Mouse (Mus musculus): ENCODE results near the gene Phlpp1. TPM values are rescaled to one million over a fixed set of nuclear protein-coding genes. Genes with fewer than 3 reads are reported as not detected.

Gene Phlpp1
- polyA plus RNA-seq (2016; fragmentation: Nextera tagmentation; extraction: Ambion mirVana): 5.0 and 5.1 TPM in 2 replicates

DNA sequence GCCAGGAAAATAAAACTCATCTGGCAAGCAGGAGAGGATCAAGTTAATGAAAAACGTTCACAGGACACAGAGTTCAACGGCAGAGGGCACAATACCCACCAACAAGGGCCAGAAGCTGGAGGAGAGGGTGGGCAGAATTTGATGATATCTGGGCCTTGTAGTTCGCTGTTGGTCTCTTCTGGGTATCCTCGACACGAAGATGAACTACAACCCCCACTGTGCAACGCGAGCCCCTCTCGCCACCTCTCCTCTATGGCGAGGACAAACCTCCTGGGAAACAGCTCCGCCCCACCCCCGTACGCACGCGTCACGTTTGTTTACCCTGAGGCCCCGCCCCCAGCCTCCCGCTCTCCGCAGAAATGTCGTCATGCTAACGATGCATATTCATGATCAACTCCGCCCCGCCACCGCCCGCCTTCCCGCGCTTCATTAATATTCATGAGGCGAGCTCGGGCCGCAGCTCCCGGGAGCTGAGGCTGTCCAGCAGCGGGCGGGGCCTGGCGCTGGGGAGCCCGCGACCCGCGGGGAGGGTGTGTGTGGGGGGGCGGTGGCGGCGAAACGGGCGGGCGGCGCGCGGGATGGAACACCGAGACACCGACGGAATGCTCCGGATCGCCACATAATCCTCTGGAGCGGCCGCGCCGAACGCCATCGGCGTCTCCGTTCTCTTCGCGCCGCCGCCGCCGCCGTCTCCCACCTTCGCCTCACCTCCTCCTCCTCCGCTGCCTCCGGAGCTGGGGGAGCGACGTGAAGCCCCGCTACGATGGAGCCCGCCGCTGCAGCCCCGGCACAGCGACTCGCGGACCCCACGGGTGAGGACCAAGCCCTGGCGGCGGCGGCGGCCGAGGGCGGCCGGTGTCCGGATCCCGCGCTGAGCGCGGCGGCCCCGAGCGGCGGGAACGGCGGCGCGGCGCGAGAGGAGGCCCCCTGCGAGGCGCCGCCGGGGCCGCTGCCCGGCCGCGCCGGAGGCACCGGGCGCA lies at the start of gene Phlpp1:
Gene Phlpp1 (plus strand): TSS at position 512 of the 980 bp plus-strand sequence.
- H3K27ac ChIP-seq: peak within 1 kb of the TSS; percentile 90
- H3K4me1 ChIP-seq: peaks cover 7% of the 10 kb centered on the region
- H3K36me3 ChIP-seq: no peaks in the 10 kb centered on the region
- H3K4me2 ChIP-seq (replicated peaks): peak within 1 kb of the TSS; percentile 76
- peak within 1 kb of the TSS; percentile 65 for H3K4me3 ChIP-seq
- ATAC-seq (ENCODE audit: insufficient number of reproducible peaks, insufficient read depth, low FRiP score, low TSS enrichment): peak; percentile 100
- H3K9ac ChIP-seq: peak within 1 kb of the TSS; percentile 78
- under 1% methylated on average over 93 of the region's 113 CpGs for WGBS
- no peaks in the 10 kb centered on the region for H3K9me3 ChIP-seq
- no peaks in the 10 kb centered on the region for H3K27me3 ChIP-seq

DNA sequence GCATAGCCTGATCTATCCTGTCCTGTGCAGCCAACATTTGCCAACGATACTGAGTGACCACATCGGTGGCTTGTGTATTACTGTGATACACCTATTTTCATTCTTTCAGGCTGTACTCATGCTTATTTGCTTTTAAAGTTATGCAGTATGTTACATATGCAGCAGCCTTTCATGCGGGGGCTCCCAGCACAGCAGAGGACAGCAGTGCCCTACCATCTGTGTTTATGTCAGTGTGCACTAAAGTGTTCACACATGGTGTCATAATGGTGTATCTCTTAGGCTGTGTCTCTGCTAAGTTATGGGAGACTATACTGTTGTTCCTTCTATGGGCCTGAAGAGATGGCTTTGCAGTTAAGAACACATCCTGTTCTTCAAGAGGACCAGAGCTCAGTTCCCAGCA lies 45.0 kb upstream of the Phlpp1 start:
- Histone ChIP-seq H3K36me3 (no peaks in the 10 kb centered on the region), H3K4me3 (no peak overlapping the region), H3K4me2 (replicated peaks) (no peak overlapping the region), H3K9ac (no peak overlapping the region), H3K27ac (no peak overlapping the region), H3K27me3 (no peaks in the 10 kb centered on the region), H3K9me3 (no peaks in the 10 kb centered on the region), H3K4me1 (no peaks in the 10 kb centered on the region)
- no peak for ATAC-seq (ENCODE audit: insufficient number of reproducible peaks, insufficient read depth, low FRiP score, low TSS enrichment)
- 87% methylated on average over 3 of the region's 3 CpGs for WGBS

DNA sequence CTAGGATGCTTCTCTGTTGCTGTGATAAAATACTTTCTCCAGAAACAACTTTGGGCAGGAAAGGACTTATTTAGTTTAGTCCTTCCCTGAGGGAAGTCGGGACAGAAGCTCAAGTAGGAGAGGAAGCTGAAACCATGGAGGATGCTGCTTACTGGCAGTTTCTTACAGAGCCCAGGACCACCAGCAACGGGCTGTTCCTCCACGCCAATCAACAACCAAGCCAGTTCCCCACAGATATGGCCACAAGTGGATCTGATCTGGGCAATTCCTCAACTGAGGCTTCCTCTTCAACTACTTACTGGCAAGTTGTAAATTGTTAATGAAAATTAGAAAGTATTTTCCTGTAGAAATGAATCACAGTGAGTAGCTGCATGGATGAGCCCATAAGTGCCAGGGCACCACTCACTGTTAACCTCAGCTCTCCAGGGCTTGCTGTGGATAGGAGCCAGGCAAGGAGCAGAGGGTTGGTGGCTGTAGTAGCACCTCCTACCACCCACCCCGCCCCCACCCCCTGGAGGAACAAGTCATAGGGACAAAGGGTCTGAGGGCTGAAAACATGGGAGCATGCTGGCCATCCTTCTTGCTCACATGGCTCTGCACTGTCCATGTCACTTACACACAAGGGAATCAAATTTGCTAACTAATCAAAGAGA lies 39.7 kb upstream of the Phlpp1 start:
- no peak overlapping the region for H3K4me3 ChIP-seq
- H3K36me3 ChIP-seq: no peaks in the 10 kb centered on the region
- no peaks in the 10 kb centered on the region for H3K9me3 ChIP-seq
- H3K4me1 ChIP-seq: 0 out of 2 replicates have a peak, but pooled peaks cover 5% of the 10 kb centered on the region
- no peaks in the 10 kb centered on the region for H3K27me3 ChIP-seq
- WGBS: 72% methylated on average over 4 of the region's 4 CpGs
- no peak overlapping the region for H3K9ac ChIP-seq
- H3K4me2 ChIP-seq (replicated peaks): no peak overlapping the region
- H3K27ac ChIP-seq: no peak overlapping the region
- ATAC-seq (ENCODE audit: insufficient number of reproducible peaks, insufficient read depth, low FRiP score, low TSS enrichment): 0 out of 2 replicates have a peak, but pooled peaks have one; percentile 28

DNA sequence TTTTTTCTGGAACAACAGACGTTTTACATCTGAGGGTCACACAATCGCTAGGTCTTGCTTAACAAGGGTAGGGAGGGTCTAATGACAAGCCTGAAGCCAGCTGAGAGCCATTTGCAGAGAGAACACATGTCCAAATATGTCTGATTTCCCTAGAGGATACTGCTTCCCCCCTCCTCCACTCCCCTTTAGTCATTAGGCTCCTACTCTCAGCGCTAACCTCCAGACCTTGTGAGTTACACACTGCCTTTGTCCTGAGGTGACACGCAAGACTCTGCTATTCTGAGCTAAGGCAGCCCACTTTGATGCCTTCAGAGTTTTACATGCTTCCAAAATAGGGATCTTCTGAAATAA lies 39.2 kb upstream of the Phlpp1 start:
- WGBS: 27% methylated on average over 4 of the region's 4 CpGs
- Histone ChIP-seq H3K27ac (no peak overlapping the region), H3K4me2 (replicated peaks) (no peak overlapping the region), H3K9ac (no peak overlapping the region), H3K36me3 (no peaks in the 10 kb centered on the region), H3K4me1 (0 out of 2 replicates have a peak, but pooled peaks cover 5% of the 10 kb centered on the region), H3K9me3 (no peaks in the 10 kb centered on the region), H3K27me3 (no peaks in the 10 kb centered on the region), H3K4me3 (no peak overlapping the region)
- ATAC-seq (ENCODE audit: insufficient number of reproducible peaks, insufficient read depth, low FRiP score, low TSS enrichment): 0 out of 2 replicates have a peak, but pooled peaks have one; percentile 22

DNA sequence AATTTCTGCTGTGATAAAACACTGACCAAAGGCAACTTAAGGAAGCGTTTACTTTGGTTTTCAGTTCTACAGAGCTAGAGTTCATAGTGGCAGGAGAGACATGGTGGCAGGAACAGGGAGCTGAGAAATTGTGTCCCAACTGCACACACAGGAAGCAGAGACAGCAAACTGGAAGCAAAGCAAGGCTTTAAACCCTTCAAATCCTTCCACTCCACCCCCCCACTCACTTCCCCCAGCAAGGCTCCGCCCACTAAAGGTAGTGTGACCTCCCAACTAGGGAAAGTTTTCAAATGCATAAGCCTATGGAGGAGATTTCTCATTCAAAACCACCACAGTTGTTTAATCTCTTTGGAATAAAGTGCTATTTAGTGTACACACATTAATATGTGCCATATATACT lies 32.9 kb upstream of the Phlpp1 start:
- H3K36me3 ChIP-seq: no peaks in the 10 kb centered on the region
- H3K27me3 ChIP-seq: no peaks in the 10 kb centered on the region
- no peak overlapping the region for H3K4me3 ChIP-seq
- 88% methylated on average over 2 of the region's 2 CpGs for WGBS
- H3K27ac ChIP-seq: no peak overlapping the region
- H3K9ac ChIP-seq: no peak overlapping the region
- H3K9me3 ChIP-seq: no peaks in the 10 kb centered on the region
- H3K4me2 ChIP-seq (replicated peaks): no peak overlapping the region
- ATAC-seq (ENCODE audit: insufficient number of reproducible peaks, insufficient read depth, low FRiP score, low TSS enrichment): no peak
- no peaks in the 10 kb centered on the region for H3K4me1 ChIP-seq

DNA sequence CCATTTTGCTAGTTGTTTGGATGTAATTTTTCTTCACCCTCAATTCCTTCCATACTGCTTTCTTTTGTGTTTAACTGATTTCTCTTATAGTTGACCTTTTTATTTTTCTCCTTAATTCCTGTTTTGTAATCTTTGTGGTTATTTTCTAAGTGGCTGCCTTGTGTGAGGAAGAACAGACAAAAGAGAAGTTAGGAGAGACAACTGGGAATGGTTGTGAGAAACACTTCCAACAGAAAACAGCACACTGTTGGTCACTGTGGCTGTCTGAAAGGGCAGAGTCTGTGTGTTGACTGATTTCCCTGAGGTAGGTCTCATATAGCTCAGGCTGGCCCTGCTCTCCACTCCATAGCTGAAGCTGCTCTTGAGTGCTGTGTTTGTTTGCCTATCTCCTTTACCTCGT lies 32.4 kb upstream of the Phlpp1 start:
- Histone ChIP-seq H3K9me3 (no peaks in the 10 kb centered on the region), H3K27me3 (no peaks in the 10 kb centered on the region), H3K27ac (no peak overlapping the region), H3K4me2 (replicated peaks) (no peak overlapping the region), H3K4me3 (no peak overlapping the region), H3K9ac (no peak overlapping the region), H3K36me3 (no peaks in the 10 kb centered on the region), H3K4me1 (no peaks in the 10 kb centered on the region)
- WGBS: 67% methylated on average over 1 of the region's 1 CpGs
- no peak for ATAC-seq (ENCODE audit: insufficient number of reproducible peaks, insufficient read depth, low FRiP score, low TSS enrichment)

DNA sequence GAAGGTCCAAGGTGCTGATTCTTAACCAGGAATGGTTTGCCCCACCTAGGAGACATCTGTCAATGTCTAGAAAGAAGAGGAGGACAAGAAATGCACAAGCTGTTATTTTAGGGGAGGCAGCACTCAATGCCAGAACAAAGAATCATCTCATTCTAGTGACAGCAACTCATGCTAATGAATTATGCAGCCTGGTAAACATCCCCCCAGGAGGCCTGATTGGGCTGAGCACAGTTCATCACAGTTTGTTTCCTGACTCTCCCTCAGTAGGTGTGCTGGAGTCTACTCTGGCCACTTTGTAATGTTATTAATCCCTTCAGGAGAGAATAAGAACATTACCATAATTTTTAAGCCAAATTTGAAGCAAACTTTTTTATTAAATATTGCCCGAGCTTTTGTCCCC lies 29.5 kb upstream of the Phlpp1 start:
- Histone ChIP-seq H3K27ac (no peak overlapping the region), H3K4me3 (no peak overlapping the region), H3K36me3 (no peaks in the 10 kb centered on the region), H3K4me2 (replicated peaks) (no peak overlapping the region), H3K27me3 (no peaks in the 10 kb centered on the region), H3K9me3 (no peaks in the 10 kb centered on the region), H3K9ac (no peak overlapping the region), H3K4me1 (no peaks in the 10 kb centered on the region)
- ATAC-seq (ENCODE audit: insufficient number of reproducible peaks, insufficient read depth, low FRiP score, low TSS enrichment): no peak
- WGBS: 85% methylated on average over 1 of the region's 1 CpGs

DNA sequence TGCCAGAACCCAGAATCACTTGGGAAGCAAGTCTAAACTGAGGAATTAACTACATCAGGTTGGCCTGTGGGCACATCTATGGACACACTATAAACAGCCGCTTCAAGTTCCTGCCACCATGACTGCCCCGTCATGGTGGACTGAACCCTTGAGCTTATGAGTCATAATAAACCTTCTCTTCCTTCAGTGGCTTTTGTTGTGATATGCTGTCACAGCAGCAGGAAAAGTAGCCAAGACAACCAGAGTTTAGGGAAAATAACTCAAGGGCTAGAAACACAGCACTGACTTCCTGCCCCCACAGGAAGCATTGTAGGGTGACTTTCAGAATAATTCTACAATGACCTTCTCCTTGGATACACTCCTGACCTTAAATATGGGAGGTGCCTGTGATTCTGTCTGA lies 27.0 kb upstream of the Phlpp1 start:
- Histone ChIP-seq H3K36me3 (no peaks in the 10 kb centered on the region), H3K4me2 (replicated peaks) (no peak overlapping the region), H3K9ac (no peak overlapping the region), H3K27ac (no peak overlapping the region), H3K27me3 (no peaks in the 10 kb centered on the region), H3K4me3 (no peak overlapping the region), H3K9me3 (no peaks in the 10 kb centered on the region), H3K4me1 (no peaks in the 10 kb centered on the region)
- no peak for ATAC-seq (ENCODE audit: insufficient number of reproducible peaks, insufficient read depth, low FRiP score, low TSS enrichment)
- 86% methylated on average over 2 of the region's 2 CpGs for WGBS

DNA sequence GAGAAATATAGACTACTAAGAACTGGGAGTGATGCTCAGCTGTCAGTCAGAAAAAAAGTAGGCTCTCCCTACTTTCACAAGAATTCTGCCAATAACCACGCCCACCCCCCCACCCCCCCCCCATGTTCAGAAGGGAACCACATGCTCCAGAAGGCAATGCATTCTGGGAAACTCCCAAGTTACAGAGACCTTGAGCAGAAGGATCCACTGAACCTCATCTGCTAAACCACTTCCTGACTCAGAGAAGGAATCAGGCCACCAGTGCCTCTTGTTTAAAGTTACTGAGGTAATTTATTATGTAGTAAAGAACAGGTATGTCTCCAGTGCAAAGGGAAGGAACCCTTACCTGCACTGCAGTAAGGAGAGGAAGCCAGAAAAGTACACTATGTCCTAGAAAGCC lies 26.5 kb upstream of the Phlpp1 start:
- H3K4me3 ChIP-seq: no peak overlapping the region
- H3K9ac ChIP-seq: no peak overlapping the region
- H3K9me3 ChIP-seq: no peaks in the 10 kb centered on the region
- H3K27me3 ChIP-seq: no peaks in the 10 kb centered on the region
- ATAC-seq (ENCODE audit: insufficient number of reproducible peaks, insufficient read depth, low FRiP score, low TSS enrichment): no peak
- H3K4me1 ChIP-seq: no peaks in the 10 kb centered on the region
- H3K27ac ChIP-seq: no peak overlapping the region
- no peaks in the 10 kb centered on the region for H3K36me3 ChIP-seq
- WGBS: 65% methylated on average over 1 of the region's 1 CpGs
- no peak overlapping the region for H3K4me2 ChIP-seq (replicated peaks)

DNA sequence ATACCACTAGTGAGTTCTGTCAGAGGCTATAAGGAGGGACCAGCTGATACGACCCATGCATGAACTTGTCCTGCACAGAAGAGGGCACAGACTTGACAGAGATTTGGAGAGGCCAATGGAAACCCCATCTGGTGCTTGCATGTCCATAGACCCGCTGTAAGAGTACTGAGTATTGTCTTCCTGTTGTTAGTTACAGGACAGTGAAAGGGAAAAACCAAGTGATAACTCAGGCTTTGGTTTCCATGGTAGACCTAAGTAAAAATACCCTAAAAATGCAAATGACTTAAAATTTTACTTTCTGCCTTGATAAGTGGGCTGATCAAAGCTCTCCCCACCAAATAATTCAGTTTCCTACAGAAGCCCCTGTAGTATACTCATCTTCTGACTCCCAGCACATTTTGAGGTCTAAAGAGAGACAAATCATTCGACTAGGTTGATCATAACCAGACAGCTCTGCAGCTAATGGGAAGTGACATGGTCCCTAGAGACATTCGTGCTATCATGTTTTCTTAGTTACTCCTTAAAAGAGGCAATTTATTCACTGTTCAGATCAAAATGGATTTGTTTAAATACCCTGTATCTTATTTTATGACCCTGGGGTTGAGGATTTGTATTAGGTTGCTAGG lies 25.9 kb upstream of the Phlpp1 start:
- no peak overlapping the region for H3K4me3 ChIP-seq
- H3K9me3 ChIP-seq: no peaks in the 10 kb centered on the region
- H3K4me1 ChIP-seq: no peaks in the 10 kb centered on the region
- H3K27me3 ChIP-seq: no peaks in the 10 kb centered on the region
- H3K4me2 ChIP-seq (replicated peaks): no peak overlapping the region
- H3K27ac ChIP-seq: no peak overlapping the region
- no peak overlapping the region for H3K9ac ChIP-seq
- WGBS: 69% methylated on average over 4 of the region's 4 CpGs
- no peak for ATAC-seq (ENCODE audit: insufficient number of reproducible peaks, insufficient read depth, low FRiP score, low TSS enrichment)
- no peaks in the 10 kb centered on the region for H3K36me3 ChIP-seq

DNA sequence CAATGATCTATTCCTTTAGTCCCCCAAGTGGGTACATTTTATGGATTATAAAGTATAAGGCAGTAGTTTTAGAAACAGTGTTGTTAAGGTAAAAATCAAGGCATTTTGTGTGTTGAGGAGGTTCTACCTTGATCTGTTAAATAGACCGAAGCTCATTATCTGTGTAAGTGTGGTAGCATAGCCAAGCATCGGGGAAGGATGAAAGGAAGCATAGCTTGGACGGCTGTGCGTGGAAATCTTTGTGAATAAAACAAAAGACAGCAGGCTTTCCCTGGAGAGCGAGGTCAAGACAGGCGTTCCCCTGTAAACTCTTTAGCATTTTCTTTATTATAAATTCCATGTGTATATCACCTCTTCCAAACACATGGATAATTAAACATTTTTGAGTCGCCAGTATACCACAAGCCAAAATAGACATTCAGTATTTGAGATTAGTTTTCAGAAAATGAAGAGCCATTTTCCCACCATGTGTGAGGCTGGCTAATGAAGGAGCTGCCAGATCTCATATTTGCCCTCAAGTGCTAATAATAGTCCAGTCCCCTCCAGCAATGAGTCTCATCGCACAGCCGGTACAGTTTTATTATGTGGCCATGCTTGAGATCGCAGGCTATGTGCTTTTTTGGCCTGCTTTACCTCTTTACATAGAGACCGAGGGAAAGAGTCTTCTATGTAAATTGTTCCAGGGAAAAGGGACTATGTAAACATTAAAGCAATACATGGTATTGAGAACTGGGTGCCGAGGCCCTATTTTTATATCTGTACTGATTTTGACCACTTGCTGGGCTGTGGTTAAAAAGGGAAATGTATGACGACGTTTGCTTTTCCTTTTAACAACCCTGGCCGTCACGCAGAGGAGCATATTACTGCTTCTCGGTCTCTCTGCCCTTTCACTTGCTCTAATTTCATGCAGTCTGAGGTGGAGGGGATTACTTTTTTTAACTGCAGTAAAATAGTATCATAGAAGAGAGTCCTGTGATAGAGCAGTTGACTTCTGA lies 22.9 kb upstream of the Phlpp1 start:
- Histone ChIP-seq H3K9me3 (no peaks in the 10 kb centered on the region), H3K4me1 (no peaks in the 10 kb centered on the region), H3K4me3 (no peak overlapping the region), H3K27ac (no peak overlapping the region), H3K4me2 (replicated peaks) (no peak overlapping the region), H3K27me3 (no peaks in the 10 kb centered on the region), H3K9ac (no peak overlapping the region), H3K36me3 (no peaks in the 10 kb centered on the region)
- WGBS: 71% methylated on average over 17 of the region's 17 CpGs
- ATAC-seq (ENCODE audit: insufficient number of reproducible peaks, insufficient read depth, low FRiP score, low TSS enrichment): no peak

All from embryonic facial prominence, embryonic 12.5 days (tissue).